Mouse (Mus musculus) urinary bladder, postnatal 25 days (tissue): Measurements from ENCODE around the gene Rhd.

Experiments used
- DNase-seq: peaks from one replicate; pipeline ENCODE4 v3.0.0; 2022; ENCODE audit warnings: low spot score

The Rhd gene

GRCm38 (mm10) chr4:134937240-134938176 lies 73.2 kb downstream of the Rhd start:
- DNase-seq: no peak

- DNase-seq: no peak
These were observed 75.6 kb downstream of the Rhd start for GRCm38 (mm10) chr4:134939900-134940299.

GRCm38 (mm10) chr4:134943758-134944538 lies 79.6 kb downstream of the Rhd start:
- DNase-seq: no peak
